Mouse (Mus musculus): ENCODE data around the gene Cldn3.
"Not testable (repeated sequence)": the region's sequence is repeated elsewhere in the genome, so short reads cannot be mapped to it uniquely, and the experiment has no call there.

The Cldn3 gene

DNA sequence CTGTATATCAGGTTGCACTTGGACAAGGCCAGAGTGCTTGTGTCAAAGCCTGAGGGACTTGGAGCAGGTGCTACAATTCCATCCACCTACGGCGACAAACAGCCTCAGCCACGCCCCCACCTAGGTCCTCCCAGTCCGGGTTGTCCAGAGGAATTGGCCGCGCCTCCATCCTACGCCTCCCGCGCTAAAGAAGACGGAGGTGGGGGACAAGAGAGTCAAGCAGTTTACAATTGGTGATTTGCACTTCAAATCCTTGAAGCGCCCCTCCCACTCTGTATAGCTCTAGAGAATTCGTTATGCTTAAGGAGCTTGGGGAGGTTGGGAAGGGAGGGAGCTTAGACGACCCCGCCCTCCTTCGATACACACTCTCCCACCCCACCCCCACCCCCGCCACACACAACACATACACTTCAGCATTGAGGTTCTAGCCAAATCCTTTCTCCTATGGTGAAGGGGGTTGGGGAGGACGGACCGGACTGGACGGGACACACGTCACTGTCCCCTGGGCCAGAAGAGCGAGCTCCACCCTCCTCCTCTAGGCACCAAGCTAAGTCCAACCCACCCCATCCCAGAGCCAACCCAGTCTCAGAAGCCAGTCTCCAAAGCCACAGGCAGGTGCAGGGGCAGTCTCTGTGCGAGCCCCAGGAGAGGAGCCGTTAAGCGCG lies at the start of gene Cldn3:
TSS of gene Cldn3 (plus strand) at position 582 of the 665 bp plus-strand sequence.
- DNase-seq (ENCODE audit: low spot score in 2 of 2), result no peak

DNA sequence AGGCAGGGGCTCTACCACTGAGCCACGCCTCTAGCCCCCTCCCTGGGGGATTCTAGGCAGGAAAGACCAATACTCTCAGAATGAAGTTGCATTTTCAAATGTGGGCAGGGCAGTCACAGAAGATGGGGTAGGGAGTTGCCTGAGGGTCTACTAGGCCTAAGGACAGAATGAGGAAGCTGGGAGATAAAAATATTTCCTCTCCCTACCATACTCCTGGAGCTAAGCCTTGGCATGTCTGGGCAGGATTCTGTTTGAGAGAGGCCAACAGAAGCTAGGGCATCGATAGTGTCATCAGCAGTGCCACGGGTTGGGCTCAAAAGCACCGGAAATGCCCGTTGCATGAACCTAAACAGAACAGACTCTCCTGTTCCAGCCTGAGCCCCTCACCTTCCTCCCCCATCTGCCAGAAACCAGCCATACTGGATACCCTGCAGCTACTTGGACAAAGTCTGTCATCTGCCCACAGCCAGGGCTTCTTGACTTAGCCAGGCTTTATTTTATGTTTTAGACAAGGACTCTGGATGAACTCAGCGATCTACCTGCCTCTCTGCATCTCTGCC lies 49.3 kb upstream of the Cldn3 start:
- DNase-seq (ENCODE audit: low spot score in 2 of 2), result no peak

DNA sequence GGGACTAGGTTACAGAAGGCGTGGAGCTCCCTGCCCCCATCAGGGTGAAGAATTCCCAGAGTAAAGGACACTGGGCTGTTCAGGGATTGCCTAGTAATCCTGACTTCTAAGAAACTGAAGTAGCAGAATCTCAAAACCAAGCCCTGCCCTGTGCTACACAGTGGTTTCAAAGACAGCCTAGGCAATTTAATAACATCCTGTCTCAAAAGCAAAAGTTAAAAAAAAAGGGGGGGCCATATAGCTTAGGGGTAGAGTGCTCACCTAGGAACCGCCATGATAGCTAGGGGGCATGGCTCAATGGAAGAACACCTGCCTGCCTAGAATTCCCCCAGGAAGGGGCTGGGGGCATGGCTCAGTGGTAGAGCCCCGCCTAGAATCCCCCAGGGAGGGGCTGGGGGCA lies 46.9 kb upstream of the Cldn3 start:
- no peak for DNase-seq (ENCODE audit: low spot score in 2 of 2)

DNA sequence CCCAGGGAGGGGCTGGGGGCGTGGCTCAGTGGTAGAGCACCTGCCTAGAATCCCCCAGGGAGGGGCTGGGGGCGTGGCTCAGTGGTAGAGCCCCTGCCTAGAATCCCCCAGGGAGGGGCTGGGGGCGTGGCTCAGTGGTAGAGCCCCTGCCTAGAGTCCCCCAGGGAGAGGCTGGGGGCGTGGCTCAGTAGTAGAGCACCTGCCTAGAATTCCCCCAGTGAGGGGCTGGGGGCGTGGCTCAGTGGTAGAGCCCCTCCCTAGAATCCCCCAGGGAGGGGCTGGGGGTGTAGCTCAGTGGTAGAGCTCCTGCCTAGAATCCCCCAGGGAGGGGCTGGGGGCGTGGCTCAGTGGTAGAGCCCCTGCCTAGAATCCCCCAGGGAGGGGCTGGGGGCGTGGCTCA lies 46.5 kb upstream of the Cldn3 start:
- DNase-seq (ENCODE audit: low spot score in 2 of 2), result not testable (repeated sequence)

DNA sequence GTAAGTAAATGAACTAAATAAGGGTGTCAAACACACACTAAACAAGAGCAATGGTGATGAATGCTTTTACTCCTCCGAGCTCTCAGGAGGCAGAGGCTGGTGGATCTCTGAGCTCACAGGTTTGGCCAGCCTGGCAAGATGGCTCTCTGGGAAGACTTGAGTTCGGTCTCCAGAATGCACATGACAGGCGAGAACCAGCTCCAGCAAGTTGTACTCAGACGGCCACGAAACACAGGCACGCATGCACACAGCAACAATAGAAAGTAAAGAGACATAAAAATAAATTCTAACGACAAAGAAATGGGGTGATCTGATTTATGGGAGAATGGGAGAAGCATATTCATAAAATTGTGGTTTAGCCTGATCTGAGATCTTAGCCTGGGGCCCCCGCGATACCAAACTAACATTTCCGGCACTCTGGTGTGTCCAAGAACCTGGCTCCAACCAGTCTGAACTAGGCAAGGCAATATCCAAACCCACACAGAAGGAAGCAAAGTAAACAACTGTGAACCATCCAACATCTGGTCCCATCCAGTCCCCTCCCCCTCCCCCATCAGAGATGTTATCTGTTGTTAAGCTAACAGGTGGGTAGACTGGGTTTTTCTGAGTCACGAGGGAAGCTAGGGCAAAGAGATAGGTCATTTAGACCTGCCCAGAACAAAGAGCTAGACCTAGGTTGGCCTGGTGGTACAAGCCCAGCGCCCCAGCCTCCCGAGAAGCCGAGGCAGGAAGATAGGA lies 44.4 kb upstream of the Cldn3 start:
- DNase-seq (ENCODE audit: low spot score in 2 of 2), result no peak

DNA sequence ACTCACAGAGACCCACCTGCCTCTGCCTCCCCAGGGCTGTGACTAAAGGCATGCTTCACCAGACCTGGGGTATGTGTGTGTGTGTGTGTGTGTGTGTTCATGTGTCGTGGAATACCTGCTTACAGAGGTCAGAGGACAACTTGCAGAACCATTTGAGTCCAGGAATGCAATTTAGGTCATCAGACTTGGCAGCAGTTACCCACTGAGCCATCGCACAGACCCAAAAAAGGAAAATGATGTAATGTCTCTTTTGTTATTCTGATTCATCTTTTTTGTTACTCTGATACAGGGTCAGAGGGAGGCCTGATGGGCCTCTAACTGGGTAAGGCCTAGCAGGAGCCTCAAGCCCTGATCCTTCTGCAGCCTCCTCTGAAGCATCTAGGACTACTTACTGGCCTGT lies 43.3 kb upstream of the Cldn3 start:
- DNase-seq (ENCODE audit: low spot score in 2 of 2), result no peak

DNA sequence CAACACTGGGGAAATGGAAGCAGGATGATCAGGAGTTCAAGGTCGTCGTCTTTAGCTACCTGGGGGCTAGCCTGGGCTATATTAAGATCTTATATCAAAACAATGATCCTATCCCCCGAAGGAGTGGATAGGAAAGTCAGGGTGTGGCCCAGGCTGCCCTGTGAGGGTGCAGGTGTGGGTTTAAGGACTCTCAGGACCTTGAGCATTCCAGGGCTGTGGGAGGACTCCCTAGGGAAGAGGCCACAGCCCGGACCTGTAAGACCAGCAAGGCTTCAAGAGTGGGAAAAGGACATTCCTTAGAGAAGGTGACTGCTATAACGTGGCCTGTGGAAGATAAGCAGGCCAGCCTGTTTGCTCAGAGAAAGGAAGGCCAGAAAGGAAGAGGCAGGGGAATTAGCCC lies 41.8 kb upstream of the Cldn3 start:
- no peak for DNase-seq (ENCODE audit: low spot score in 2 of 2)

DNA sequence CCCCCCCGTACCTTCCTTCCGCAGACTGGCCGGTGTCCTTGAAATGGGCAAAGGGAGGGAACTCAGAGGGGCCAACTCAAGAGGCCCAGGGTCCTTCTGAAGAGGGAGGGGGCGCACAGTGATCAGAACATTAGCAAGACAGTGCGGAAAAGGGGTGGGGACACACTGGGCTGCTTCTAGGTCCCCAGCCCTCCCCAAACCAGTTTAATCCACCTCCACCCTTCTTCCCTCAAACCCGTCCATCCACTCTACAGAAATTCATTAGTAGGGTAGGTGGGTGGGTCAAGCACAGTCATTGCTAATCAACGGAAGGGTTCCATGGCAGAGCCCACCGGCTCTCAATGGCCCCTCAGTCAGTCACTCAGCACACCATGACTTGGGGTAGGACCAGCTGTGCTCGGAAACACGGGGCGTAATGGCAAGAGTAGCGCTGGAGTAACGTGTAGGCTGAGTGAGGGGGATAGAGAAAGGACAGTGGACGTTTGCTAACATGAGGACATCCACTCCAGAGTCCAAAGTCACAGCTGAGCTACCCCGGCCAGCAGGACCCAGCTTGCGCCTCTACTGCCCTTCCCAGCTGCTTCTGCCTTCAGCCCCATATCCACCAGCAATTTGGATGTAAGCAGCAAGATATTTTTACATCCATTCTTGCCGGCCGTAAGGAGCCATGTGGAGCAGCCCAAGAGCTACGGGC lies 40.6 kb upstream of the Cldn3 start:
- DNase-seq (ENCODE audit: low spot score in 2 of 2), result no peak

DNA sequence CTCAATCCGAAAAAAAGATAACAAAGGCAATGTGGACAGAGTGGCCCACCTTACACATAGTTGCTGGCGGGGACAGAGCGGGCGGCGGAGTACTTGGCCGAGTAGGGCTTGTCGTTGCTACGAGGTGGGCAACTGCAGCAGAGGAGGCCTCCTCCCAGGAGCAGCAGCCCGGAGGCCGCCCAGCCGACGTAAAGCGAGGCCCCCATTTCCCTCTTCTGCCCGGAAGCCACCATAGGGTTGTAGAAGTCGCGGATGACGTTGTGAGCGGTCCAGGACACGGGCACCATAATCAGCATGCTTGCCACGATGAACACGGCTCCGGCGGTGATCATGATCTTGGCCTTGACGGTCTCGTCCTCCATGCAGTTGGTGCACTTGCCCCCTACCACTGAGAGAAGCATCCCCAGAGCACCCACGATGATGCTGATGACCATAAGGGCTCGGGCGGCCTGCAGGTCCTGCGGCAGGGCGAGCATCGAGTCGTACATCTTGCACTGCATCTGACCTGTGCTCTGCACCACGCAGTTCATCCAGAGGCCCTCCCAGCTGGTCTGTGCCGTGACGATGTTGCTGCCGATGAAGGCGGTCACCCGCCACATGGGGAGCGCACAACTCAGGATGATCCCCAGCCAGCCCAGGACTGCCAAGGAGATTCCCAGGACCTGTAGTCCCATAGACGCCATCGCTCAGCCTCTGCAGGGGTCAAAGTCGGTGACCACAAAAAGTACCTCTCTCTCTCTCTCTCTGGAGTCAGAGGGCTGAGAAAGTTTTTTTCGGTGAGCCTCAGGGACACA lies 39.8 kb upstream of the Cldn3 start:
- DNase-seq (ENCODE audit: low spot score in 2 of 2), result no peak

DNA sequence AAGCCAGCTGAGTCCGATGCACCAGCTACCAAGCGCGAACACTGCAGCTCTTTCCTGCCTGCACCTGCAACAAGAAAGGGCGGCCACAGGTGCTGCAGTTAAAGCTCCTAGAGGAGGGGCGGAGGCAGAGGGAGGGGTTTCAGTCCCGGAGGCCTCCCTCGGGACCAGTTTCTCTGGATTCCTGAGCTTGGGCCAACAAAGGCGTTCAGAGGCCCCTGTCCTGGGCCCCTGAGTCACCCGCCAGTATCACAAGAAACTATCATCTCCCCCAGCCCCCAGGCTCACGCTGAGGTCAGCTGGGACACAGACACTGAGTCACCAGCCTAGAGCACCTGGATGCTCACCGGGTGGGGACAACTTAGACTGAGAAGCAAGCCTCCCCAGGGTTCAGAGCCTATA lies 39.2 kb upstream of the Cldn3 start, which contains the start of gene Cldn4:
TSS of gene Cldn4 (minus strand) at position 78 of the 399 bp plus-strand sequence.
- no peak for DNase-seq (ENCODE audit: low spot score in 2 of 2)

DNA sequence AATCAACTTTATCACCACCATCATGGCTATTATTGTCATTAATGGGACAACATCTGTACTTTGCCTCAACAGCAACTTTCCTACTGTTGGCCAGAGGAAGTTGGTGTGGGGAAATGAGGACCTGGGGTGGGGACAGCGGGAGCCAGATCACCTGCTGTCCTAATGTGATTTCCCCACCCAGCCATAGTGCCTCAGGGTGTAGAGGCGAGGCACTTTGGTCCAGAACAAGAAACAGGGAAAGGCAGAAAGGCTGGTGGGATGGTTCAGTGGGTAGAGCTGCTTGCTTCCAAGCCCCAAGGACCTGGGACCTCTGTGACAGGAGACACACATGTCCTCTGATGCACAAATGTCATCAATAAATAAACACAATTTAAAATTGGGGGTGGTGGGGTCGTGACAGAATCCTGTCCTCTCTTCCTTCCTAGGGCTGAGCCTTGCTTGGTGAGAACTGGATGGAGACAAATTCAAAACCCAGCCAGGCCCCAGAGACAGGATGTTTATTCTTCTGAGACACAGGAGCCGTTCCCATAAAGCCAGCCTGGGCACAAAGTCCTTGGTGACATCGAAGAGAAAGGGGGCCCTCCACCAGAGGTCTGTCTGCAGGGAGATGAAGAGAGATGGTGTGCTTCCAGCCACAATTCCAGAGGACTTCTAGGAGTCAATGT lies 38.5 kb upstream of the Cldn3 start:
- DNase-seq (ENCODE audit: low spot score in 2 of 2), result no peak

DNA sequence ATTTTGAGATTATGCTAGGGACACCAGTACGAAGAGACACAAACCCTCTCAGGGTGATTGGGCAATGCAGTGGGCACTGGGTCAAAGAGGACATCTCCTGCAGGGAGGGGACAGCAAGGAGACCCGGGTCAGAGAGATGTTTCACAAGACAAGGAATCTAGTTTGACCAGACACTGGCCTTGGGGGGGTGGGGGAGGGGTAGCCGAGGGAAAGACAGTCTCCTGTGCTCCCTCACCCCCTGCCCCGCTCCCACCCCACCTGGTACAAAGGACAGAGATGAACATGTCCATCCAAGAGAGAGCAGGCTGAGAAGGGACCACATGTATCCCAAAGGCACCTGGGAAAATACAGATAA lies 38.0 kb upstream of the Cldn3 start:
- no peak for DNase-seq (ENCODE audit: low spot score in 2 of 2)

DNA sequence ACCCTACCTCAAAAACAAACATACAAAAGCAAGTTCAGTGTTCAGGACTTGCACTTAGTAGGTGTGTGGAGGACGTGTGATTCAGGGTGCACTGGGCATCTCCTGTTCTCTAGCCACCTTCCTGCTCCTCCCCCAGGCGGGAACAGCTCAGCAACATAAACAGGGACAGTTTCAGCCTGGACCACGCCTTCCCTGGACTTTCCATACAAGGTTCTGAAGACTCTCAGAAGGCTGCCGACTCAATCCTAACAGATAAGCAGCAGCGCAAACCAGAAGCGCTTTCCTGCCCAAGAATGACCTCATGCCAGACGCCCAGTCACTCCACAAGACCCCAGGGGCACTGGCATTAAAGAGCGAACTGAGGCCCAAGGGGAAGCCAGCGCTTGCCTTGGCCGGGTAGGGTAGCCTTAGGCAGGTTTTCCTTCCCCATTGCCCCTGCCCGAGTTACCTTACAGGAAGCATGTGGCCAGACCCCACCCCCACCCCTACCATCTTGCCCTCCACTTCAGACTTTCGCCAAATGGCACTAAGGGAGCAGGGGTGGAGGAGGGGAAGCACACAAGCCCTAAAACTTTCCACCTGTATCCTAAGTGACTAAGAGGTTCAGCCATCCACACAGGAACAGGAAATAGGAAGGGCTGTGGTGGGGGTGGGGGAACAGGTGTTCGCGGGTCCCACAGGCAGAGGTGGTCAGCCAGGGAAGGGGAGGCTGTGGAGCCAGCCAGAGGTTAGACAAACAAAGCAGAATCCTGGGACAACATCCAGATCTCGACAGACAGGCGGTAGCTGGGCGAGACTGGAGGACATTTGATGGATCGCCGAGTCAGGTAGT lies 34.7 kb upstream of the Cldn3 start:
- no peak for DNase-seq (ENCODE audit: low spot score in 2 of 2)

DNA sequence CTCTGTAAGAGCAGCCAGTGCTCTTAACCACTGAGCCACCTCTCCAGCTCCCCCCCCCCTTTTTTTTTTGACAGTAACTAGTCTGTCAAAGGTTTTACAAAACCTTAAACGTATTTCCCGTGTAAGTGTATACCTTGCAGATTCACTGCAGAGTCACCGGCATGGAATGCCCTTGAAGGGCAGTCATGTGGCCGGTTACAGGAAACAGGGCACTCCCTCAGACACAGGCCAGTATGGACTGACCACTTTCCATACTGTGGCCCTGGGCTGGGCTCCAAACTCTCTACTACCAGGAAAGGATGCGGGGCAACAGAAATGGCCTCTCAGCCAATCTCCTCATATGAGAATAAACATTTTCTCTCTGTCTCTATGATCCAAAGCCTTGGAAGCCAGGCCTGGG lies 30.5 kb upstream of the Cldn3 start:
- no peak for DNase-seq (ENCODE audit: low spot score in 2 of 2)

DNA sequence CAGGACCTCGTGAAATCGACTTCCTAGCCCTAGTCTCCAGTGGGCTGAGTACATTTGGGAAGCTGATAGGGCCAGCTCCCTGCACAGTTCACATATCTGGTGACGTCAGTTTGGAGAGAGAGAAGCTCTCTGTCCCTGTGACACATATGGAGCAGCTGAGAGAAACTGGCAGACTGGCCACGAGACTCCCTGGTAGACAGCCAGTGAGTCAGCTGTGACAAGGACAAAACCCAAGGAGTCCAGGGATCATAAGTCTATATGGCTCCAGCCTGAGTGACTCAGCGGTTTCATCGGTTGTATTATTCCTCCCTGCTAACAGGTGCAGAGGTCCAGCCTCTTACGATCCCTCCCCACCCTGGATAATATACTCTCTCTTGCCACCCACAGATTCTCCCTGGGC lies 26.9 kb upstream of the Cldn3 start:
- DNase-seq (ENCODE audit: low spot score in 2 of 2), result no peak

DNA sequence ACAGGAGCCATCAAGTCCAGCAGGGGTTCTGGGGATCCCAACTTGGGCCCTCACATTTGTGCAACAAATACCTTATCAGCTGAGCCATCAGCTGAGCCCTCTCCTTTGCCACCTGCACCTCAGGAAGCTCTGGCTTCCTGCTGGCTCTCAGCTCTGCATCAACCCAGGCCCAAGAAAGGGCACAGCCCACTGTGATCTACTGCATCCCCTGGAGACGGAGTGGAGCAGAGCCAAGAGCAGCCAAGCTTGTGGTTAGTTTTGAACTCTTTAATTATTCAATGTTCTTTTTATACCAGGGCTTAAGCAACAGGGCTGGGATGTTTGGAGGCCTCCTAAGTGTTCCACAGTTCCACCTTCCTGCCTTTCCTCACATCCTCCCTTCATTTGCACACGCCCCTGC lies 25.6 kb upstream of the Cldn3 start:
- no peak for DNase-seq (ENCODE audit: low spot score in 2 of 2)

DNA sequence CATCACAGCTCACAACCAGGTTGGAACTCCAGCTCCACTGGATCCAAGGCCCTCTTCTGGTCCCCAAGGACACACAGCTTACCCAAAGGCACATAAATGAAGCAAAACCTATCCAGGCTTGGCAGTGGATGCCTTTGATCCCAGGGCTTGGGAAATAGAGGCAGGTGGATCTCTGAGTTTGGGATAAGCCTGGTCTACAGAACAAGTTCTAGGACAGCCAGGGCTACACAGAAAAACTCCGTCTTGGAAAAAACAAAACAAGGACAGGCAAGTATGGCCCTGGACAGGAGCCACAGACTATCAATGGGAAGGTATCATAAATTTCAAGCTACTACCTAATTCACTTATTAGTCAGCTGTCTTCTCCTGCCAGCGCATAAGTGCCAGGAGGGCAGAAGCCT lies 24.5 kb upstream of the Cldn3 start:
- DNase-seq (ENCODE audit: low spot score in 2 of 2), result no peak

DNA sequence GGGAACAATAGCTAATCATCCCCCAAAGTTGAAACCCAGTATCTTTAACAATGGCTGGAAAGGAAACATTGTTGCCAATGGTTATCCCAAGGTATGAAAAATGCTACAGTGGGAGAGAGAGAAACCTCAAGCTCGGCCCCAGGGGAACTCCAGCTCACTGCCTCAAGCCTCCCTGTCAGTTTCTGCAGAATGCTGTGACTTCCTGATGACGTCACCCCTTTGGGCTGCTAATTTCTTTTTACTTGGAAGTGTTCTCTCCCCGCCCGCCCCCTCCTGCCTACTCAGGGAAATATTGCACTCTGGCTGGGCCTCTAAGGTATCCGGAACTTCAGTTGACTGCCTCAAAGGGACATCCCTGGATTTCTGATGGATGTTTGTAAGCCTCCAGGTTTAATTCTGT lies 22.5 kb upstream of the Cldn3 start:
- no peak for DNase-seq (ENCODE audit: low spot score in 2 of 2)

DNA sequence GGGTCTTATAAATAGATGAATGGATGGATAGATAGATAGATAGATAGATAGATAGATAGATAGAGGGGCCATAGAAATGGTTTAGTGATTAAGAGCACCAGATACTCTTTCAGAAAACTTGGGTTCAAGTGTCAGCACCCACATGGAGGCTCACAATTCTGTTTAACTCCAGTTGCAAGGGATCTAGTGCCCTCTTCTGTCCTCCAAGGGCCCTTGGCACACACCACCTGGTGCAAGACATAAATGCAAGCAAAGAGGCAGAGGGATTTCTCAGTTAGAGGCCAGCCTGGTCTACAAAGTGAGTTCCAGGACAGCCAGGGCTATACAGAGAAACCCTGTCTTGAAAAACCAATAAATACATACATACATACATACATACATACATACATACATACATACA lies 21.4 kb upstream of the Cldn3 start:
- not testable (repeated sequence) for DNase-seq (ENCODE audit: low spot score in 2 of 2)

DNA sequence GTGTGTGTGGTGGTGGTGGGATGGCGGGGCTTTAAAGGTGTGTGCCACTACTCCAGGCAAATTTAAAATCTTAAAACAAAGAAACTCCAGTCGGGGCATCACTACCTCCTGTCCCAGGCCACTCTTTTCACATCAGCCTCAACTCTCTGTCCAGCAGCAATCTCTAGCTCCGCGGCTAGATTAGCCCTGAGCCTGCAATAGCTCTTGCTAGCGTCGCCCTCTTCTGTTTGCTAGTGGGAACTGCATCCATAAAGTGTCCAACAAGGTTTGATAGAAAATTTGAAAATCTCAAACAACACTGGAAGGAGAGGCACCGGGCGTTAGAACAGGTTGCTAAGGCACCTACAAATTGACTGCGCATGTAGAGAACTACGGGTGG lies 20.6 kb upstream of the Cldn3 start:
- peak; percentile 28 to 61 for DNase-seq (ENCODE audit: low spot score in 2 of 2)

Measured in frontal cortex, postnatal 14 days (tissue).